Mouse (Mus musculus): ENCODE results near the gene Pkd1.

Gene Pkd1

GRCm38 (mm10) chr17:24565092-24565491 is 15.5 kb downstream of the Pkd1 start:
- CTCF ChIA-PET = no interaction called here

- CTCF ChIA-PET = no interaction called here
Observed at GRCm38 (mm10) chr17:24565792-24566191, 16.2 kb downstream of the Pkd1 start.

GRCm38 (mm10) chr17:24567034-24567779 is 17.6 kb downstream of the Pkd1 start:
- CTCF ChIA-PET = no interaction called here

GRCm38 (mm10) chr17:24569837-24570236 is 20.2 kb downstream of the Pkd1 start:
- CTCF ChIA-PET = no interaction called here

- CTCF ChIA-PET = no interaction called here
Observed at GRCm38 (mm10) chr17:24572651-24573245, 23.1 kb downstream of the Pkd1 start.

- CTCF ChIA-PET = interaction anchor here (0.6 kb wide), 1 partner anchor 81 kb away, joined by 3 read pairs; no protein-coding TSS in a partner anchor
Observed at GRCm38 (mm10) chr17:24573811-24574210, 24.2 kb downstream of the Pkd1 start.

GRCm38 (mm10) chr17:24579532-24579931 is 29.9 kb downstream of the Pkd1 start:
- CTCF ChIA-PET = no interaction called here

GRCm38 (mm10) chr17:24580287-24580686 is 30.7 kb downstream of the Pkd1 start:
- CTCF ChIA-PET = no interaction called here

- CTCF ChIA-PET = interaction anchor here (0.6 kb wide), 2 partner anchors 24 to 332 kb away, joined by 3 to 7 read pairs; partner anchors contain the start of gene Ccnf
Observed at GRCm38 (mm10) chr17:24583599-24584460, 34.2 kb downstream of the Pkd1 start.

GRCm38 (mm10) chr17:24584520-24584919 is 34.9 kb downstream of the Pkd1 start:
- CTCF ChIA-PET = interaction anchor here (0.6 kb wide), 2 partner anchors 24 to 144 kb away, joined by 3 to 7 read pairs; no protein-coding TSS in a partner anchor

- CTCF ChIA-PET = no interaction called here
Observed at GRCm38 (mm10) chr17:24586532-24586931, 36.9 kb downstream of the Pkd1 start.

GRCm38 (mm10) chr17:24590943-24591342 is 41.3 kb downstream of the Pkd1 start:
- CTCF ChIA-PET = no interaction called here

GRCm38 (mm10) chr17:24591695-24592094 is 42.1 kb downstream of the Pkd1 start:
- CTCF ChIA-PET = no interaction called here

GRCm38 (mm10) chr17:24593248-24593647 is 43.6 kb downstream of the Pkd1 start:
- CTCF ChIA-PET = no interaction called here

GRCm38 (mm10) chr17:24593992-24594890 is 44.6 kb downstream of the Pkd1 start:
- CTCF ChIA-PET = no interaction called here

- CTCF ChIA-PET = no interaction called here
Observed at GRCm38 (mm10) chr17:24595126-24596072, 45.8 kb downstream of the Pkd1 start.

- CTCF ChIA-PET = no interaction called here
Observed at GRCm38 (mm10) chr17:24596073-24596466, 46.4 kb downstream of the Pkd1 start.

GRCm38 (mm10) chr17:24596471-24597183 is 47.0 kb downstream of the Pkd1 start:
- CTCF ChIA-PET = no interaction called here

GRCm38 (mm10) chr17:24597989-24598388 is 48.4 kb downstream of the Pkd1 start:
- CTCF ChIA-PET = interaction anchor here (0.6 kb wide), 1 partner anchor 110 kb away, joined by 3 read pairs; no protein-coding TSS in a partner anchor

- CTCF ChIA-PET = no interaction called here
Observed at GRCm38 (mm10) chr17:24600502-24600901, 50.9 kb downstream of the Pkd1 start.

Measured in spleen, embryonic (tissue).